Mouse (Mus musculus) kidney, postnatal 10 days (tissue): Measurements from ENCODE around the gene Sec24c.
A peak's percentile ranks its signal among the peaks of the same experiment; 100 is the strongest.

Experiments
- DNase-seq: peaks from one replicate; pipeline ENCODE4 v3.0.0; 2021; ENCODE audit warnings: mixed read lengths

The Sec24c gene

DNA sequence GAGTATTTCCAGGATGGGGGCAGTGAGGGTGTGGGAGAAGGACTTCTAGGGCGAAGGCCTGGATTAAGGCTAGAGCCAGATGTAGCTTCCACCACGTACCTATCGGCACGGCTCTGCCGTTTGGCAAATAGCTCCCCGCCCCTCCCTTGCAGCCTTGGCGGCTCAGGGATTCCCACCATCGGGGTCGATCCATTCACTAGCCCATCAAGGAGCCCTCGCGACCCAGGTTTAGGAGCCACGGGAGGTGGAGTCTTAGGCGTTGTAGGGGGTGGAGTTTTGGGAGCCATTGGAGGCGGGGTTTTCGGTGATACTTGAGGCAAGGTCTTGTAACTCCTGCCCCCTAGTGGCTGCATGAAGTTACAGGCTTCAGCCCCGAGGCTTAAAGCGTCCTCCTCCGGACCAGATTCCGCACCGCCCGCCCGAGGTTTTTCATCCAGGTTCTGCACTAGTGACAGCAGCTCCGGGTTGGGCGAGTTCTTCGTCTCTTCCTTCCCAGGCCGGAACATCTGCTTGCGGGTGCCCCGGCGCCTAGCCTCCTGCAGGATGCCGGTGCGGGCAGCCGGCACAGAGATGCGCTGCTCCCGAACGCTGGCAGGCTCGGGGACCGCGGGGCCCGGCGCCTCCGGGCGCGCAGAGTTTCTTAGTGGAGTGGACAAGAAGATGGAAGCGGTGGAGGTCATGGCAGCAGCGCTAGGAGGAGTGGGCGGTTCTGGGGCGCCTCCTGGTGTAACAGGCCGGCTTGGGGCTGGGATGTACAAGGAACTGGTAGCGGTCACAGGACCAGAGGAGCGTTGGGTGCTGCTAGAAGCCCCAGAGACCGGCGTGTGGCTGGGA, 13.1 kb upstream of the Sec24c start:
- peak; percentile 96 for DNase-seq

DNA sequence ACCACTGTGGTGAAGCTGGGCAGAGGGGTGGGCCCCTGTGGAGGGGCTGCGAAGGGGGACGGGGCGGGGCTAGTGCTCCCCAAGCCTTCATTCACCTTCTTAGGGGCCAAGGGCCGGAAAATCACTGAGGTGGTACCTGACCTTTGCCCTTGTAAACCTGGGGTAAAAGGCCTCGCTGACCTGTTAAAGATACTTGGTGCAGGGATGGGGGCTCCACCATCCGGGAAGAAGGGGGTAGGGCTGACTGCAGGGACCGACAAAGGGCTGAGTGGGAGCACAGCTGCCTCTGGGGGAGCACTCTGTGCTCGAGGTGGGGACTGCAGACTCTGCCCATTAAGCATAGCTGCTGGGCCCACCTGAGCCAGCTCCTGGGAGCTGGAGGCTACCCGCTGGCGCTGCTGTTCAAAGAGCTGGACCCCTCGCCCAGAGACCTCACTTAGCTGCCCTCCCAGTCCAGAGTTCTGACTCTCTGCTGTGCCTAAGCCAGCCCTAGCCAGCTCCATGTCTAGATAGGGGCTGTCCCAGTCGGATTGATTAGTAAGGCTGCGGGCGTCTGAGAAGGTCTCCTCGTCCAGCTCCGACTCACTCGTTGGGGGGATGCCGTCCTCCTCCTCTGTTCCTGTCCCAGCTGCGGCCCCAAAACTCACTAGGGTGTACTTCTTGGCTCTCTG, 12.3 kb upstream of the Sec24c start:
- DNase-seq: peak; percentile 34

DNA sequence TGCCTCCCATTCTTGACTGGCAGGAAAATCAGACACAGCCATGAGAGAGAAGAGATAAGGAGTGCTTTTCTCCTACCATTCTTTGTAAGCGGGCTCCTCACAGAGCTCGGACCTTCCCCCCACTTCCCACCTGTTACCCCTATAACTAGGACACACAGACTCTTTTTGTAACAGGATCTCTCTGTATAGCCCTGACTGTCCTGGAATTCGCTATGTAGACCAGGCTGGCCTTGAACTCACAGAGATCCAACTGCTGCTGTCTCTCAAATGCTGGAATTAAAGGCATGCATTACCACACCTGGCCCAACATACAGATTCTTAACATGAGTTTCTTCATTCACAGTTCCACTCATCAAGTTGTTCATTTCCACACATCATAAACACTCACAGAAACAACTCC, 11.4 kb upstream of the Sec24c start:
- DNase-seq: no peak

DNA sequence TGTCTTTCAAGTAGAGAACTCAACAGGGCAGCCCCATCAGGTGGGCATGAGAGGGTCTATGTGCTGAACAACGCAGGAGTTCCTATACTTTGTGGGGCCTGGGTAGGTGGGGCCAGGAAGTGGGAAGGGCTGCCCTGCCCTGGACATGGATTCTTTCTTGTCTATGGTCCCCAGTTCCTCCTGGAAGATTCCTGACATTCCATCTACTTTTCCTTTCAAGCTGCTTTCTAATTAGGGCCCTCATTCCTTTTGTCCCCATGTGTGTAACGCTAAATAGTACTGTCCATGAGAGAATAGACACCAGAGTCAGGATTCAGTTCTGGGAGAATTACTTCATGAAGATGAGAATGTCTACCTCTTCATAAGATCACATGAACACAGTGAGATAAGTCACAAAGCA, 10.5 kb upstream of the Sec24c start:
- DNase-seq: no peak

DNA sequence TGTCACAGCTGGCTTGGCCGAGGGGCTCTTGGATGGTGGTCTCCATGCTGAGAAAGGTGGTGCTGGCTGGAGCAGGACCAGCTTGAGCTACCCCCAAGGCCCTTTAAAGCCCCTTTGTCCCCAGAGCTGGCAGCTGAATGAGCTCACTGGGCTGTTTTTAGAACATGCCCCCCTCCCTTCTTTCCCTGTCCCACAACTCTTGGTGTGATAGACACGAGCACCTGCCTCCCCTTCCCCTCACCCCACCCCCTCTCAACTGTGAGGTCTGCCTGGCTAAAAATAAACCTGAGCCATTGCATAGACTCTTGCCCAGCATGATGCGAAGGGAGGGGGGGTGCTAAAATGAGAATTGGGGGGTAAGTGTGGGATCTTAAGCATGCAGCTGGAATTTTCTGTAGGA, 9.7 kb upstream of the Sec24c start:
- no peak for DNase-seq

DNA sequence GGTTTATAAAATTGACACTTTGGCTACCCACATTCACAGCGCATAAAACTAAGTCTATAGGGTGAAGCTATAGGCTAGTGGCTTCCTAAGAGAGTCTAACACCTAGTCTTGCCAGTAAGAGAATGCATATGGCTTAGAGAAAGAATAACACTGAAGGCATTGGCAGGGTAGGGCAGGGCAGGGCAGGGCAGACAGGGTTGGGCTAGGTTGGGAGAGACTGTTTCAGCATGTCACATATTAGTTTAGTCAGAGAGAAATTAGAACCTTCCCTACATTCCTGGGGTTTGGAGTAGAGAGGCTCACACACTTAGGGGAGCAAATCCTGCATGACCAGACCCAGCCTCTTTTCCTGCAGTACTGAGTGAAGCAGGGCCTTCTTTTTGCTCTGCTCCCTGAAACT, 6.6 kb upstream of the Sec24c start:
- no peak for DNase-seq

DNA sequence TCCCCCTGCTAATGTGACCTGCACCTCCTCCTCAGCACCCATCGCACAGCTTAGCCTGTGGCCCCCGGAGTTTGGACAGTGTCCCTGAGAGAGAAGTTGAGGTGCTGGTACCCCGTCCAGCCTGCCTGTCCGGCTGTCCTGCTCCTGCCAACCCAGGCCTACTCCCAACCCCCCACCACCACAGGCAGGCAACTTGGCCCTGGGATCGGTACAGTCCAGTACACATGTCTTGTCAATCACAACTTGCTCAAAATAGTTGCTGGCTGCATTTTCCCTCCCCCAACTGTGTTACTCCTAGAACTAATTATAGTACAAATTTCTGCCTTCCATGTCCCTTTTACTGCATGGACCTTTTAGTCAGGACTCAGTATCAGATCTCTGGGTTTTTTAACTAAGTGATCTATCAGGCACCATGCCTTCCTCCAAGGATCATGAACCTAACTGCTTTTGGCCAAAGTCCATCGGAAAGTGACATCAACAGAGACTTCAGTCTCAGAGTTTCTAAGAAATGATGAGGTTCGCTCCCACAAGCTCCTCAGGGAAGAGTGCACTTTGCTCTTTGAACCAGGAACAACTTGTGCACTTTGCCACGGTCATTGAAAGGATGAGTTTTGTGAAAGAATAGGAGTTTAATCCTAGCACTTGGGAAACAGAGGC, 5.8 kb upstream of the Sec24c start, which contains the start of gene Synpo2l:
Synpo2l (minus strand) TSS at position 201 of the 657 bp plus-strand sequence.
- no peak for DNase-seq

DNA sequence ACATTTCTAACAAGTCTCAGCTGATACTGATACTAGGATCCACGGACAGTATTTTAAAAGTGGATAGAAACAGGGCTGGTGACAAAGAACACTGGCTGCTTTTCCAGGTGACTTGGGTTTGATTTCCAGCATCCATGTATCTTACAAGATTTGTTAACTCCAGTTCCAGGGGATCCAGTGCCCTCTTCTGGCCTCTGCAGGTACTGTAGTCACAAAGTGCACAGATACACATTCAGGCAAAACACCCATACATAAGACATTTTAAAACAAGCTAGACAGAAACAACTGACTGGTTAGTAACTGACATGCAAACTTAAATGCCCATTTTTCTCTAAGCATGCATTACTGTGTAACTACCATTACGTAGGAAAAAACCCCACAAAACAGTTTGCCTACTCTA, 1.1 kb upstream of the Sec24c start:
- peak; percentile 58 for DNase-seq

DNA sequence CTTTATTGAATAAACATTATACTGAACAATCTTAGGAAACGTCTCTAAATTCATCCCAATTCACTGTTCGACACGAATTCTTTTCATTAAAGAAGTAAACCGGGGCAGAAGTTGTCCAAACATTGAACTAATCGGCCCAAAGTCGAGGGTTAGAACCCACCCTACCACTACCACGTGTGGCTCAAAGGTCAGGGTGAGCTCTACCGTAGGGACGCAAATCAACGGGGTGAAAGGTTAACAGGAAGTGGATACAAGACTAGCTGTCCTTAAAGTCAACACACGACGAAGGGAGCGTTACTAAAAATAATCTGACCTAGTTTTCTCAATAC, 409 bp upstream of the Sec24c start:
- peak; percentile 66 for DNase-seq

DNA sequence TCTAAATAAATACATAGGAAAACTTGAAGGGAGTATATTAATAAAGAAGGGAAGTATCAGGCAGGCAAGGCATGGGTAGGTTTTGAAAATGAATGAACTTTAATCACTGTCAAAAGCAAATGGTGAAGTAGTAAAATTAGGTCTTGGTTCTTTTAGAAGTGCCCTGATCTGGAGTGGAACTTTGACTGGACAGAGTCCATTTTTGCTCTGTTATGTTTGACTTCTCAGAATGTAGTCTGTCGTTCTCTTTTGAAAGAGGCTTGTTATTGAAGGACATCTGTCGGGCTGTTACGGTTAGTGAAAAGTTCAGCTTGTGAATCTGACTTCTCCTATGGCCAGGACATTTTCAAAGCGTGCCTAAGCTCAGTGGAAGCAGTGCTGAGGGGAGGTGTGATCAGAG, 3.8 kb downstream of the Sec24c start:
- DNase-seq: no peak

DNA sequence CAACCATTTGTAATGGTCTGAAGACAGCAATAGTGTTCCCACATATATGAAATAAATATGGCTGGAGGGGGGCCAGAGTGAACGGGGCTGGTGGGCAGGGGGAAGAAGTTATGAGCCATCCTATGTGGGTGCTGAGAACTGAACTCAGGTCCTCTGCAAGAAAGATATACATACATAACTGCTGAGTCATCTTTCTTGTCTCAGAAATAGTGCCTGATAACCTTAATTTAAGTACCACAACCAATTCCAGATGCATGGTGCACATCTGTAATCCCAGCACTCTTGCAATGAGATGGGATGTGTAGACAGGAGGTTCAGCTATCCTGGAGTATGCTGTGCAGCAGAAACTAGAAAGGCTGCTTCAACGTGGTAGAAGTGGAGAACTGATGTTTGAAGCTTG, 7.6 kb downstream of the Sec24c start:
- DNase-seq: no peak

DNA sequence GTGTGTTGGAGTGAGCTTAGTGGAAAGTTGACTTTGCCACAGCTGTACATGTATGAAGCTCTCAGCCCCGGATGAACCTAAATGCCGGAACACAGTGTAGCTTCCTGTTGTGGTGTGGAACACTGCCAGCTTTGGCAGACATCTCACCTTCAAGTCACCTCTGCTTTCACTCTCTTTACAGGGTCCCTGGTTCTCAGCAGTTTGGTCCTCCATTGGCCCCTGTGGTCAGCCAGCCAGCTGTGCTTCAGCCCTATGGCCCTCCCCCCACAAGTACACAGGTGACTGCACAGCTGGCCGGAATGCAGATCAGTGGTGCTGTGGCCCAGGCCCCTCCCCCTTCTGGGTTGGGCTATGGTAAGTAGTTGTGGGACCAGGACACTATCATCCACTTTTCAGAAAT, 8.4 kb downstream of the Sec24c start:
- peak; percentile 51 for DNase-seq

DNA sequence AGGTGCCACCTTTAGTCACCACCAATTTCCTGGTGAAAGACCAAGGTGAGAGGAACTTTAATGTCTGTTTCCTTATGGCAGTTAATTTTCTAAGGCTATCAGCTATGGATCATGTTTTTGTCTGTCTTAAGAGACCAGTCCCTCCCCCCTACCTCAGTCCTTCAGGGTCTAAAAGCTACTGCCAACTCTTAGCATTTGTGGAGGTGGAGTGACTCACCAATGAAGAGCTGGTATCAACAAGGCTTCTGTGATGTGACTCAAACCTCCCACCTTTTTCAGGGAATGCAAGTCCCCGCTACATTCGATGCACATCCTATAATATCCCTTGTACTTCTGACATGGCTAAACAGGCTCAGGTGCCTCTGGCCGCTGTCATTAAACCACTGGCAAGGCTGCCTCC, 12.5 kb downstream of the Sec24c start:
- no peak for DNase-seq

DNA sequence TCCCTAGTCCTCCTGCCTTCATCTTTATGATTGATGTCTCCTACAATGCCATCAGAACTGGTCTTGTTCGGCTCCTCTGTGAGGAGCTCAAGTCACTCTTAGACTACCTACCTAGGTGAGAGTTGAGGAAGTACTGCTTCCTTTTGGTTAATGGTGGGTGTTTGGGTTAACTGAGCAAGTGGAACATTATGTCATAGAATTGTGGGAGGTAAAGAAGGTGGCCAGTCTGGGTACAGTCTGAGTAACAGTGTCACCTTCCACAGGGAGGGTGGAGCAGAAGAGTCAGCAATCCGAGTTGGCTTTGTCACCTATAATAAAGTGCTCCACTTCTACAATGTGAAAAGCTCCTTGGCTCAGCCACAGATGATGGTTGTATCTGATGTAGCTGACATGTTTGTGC, 14.9 kb downstream of the Sec24c start:
- DNase-seq: no peak

DNA sequence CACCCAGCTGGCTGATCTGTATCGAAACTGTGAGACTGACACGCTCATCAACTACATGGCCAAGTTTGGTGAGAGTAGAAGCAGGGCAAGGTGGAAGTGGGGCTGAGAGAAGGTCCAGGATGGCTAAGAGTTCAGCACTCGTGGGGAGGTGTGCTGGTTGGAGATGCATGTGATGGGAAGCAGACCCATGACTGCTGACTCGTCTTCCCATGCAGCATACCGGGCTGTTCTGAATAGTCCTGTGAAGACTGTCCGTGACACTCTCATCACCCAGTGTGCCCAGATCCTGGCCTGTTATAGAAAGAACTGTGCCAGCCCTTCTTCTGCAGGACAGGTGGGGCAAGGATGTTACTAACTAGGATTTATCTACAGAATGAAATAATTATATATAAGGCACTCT, 17.7 kb downstream of the Sec24c start:
- DNase-seq: no peak

DNA sequence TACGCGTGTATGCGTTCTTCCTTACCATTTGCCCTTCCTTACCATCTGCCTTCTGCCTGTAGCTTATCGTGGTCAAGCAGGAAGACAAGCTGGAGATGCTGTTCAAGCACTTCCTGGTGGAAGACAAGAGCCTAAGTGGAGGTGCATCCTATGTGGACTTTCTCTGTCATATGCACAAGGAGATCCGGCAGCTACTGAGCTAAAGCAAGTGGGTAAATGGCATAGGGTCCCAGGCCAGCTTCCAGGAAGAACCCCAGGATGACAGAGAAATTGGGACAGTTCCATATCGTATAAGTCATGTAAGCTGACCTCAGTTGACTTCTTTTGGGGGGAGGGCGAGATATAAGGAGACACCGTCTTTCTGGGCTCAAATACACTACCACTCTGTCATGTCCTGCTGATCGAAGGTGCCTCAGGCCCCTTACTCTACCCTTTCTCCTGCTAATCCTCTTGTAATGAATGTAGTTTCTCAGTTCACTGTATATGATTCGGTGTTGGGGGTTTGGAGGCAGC, 19.5 kb downstream of the Sec24c start:
- no peak for DNase-seq

DNA sequence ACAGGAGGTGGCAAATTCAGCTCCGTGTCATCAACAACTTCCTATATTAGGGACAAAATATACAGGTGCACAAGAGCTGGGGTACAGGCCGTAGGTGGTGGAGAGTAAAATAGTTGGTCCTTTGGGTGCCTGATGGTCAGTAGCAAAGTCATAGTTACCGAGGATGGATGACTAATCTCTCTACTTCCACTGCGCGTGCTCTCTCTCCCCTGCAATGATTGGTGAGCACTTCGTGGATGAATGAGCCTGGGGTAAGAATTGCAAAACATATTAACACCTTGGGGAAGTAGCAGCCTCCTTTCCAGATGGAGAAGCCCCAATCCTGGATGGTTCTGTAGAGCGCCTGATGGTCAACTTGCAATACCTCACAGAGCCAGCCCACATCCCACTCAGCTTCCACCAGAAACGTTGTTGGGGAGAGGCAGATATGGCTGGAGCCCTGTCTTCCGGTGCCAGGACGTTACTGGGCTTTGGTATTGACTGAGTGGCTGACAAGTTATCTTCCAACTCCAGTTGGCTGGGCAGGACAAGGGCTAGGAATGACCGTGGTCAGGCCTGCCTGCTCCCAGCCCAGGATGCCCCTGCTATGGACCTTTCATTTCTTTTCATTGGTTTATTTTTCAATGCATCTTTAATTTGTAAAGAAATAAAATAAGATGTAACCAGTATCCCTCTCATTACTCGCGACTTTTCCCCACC, 20.2 kb downstream of the Sec24c start:
- no peak for DNase-seq

DNA sequence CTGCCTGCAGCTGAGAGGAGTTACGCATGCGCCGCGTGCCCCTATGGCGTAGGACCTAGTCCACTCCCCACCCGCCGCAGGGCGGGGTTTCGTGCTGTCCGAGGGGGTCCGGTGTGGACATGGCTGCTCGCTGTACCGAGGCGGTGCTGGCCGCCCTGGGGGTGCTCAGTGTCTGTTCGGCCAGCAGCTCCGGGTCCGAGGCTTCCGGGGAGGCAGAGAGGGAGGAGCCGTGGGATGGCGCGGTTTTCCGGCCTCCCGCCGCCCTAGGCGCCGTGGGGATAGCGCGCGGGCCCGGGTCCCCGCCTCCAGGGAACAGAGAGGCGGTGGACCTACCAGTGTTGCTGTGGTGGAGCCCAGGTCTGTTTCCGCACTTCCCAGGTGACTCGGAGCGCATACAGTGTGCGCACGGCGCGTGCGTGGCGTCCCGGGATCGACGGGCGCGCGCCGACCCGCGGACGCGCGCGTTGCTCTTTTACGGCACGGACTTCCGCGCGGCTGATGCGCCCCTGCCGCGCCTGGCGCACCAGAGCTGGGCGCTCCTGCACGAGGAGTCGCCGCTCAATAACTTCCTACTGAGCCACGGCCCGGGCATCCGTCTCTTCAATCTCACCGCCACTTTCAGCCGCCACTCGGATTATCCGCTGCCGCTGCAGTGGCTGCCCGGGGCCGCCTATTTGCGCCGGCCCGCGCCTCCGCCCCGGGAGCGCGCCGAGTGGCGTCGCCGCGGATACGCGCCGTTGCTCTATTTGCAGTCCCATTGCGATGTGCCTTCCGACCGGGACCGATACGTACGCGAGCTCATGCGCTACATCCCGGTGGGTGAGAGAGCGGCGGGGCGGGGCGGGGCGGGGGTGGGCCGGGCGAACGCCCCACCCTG, 21.0 kb downstream of the Sec24c start, which contains the start of gene Fut11:
Fut11 (plus strand) TSS at position 85 of the 877 bp plus-strand sequence.
- peak; percentile 94 for DNase-seq

DNA sequence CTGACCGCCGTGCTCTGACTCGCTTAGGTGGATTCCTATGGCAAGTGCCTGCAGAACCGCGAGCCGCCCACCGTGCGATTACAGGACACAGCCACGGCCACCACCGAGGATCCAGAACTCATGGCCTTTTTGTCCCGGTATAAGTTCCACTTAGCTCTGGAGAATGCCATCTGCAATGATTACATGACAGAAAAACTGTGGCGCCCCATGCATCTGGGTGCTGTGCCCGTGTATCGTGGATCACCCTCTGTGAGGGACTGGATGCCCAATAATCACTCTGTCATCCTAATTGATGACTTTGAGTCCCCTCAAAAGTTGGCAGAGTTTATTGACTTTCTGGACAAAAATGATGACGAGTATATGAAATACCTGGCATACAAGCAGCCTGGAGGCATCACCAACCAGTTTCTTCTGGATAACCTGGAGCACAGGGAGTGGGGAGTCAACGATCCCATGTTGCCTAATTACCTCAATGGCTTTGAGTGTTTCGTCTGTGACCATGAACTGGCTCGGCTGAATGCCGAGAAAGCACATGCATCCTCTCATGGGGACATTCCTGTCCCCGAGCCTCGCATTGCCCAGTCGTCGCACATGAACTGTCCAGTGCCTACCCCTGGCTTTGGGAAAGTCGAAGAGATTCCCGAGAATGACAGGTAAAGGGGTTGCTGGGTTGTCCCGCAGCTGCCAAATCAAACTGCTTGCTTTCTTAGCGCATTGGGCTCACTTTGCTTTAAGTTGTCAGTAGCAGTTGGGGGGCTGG, 21.8 kb downstream of the Sec24c start:
- DNase-seq: peak; percentile 33

DNA sequence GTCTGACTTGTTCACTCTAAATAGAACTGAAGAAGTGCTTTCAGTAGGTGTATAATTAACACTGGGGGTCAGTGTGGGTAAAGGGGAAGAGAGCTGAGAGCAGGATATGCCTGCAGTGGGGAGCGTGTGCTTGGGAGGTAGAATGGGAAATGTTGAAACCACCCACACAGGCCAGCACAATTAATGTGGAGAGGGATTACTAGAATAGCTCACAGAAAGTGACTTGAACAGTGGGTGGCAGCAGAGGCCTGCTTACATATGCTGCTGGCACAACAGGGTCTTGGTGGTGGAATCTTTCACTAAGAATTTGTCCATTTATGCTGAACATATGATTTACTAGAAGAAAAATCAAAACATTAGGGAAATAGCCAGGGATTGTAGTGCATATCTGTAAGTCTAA, 22.9 kb downstream of the Sec24c start:
- peak; percentile 76 for DNase-seq

DNA sequence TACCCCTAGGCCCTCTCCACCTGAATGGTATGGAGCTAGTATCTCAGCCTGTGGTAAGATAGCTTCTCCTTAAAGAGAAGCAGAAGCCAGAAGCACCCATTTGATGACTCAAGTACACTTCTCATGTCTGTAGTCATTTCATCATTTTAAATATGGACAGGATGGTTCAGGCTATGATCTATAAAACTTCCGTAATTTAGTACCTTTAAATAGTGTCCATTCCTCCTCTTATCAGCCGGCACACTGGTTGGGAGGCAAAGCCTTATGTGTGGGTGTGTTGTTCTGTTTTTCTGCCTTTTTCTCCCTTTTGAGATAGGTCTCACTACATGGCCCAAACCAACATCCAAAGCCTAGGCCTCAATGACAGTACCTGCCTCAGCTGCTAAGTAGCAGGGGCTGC, 24.4 kb downstream of the Sec24c start:
- no peak for DNase-seq
